Mouse (Mus musculus) cerebellum, adult 2 months (tissue): ENCODE data around the gene Hspa2.

Experiments used
- CTCF ChIP-seq: fragments of 200-500 bp; IDR thresholded peaks from 2 replicates; pipeline ENCODE4 v1.5.1; 2011; ENCODE audit warnings: low read depth, mild to moderate bottlenecking, control low read depth, low read length, moderate library complexity, borderline replicate concordance; ENCODE audit not compliant: insufficient read depth
- POLR2A ChIP-seq: fragments of 200-500 bp; IDR thresholded peaks from 2 replicates; pipeline ENCODE4 v1.6.1; 2011; ENCODE audit warnings: low read length, control low read depth, borderline replicate concordance; ENCODE audit not compliant: insufficient read depth

- TF ChIP-seq CTCF (no peak), POLR2A (no peak)
Observed at GRCm38 (mm10) chr12:76431431-76431830, 27.5 kb downstream of the Hspa2 start.
